Mouse (Mus musculus): ENCODE results near the gene C1qtnf6. TPM values are rescaled to one million over a fixed set of nuclear protein-coding genes. Genes with fewer than 3 reads are reported as not detected.

Gene C1qtnf6
- polyA plus RNA-seq, 1 experiment from 2014 or later: 9.9 TPM

- H3K4me1 ChIP-seq (replicated peaks): peaks cover 3% of the 10 kb centered on the region; the same call in 1 of the 2 replicates
- 49% methylated on average over 9 of the region's 9 CpGs for WGBS
- no peak overlapping the region for H3K4me3 ChIP-seq
- no peak overlapping the region for H3K27ac ChIP-seq
- H3K9me3 ChIP-seq: no peaks in the 10 kb centered on the region
- no peaks in the 10 kb centered on the region for H3K36me3 ChIP-seq
- peaks cover 15% of the 10 kb centered on the region for H3K27me3 ChIP-seq (ENCODE audit: insufficient read depth, poor library complexity, severe bottlenecking)
- DNase-seq (ENCODE audit: low spot score): no peak
Measured at GRCm38 (mm10) chr15:78481448-78482000, 49.7 kb downstream of the C1qtnf6 start.

- no peak for DNase-seq (ENCODE audit: low spot score)
- Histone ChIP-seq H3K9me3 (no peaks in the 10 kb centered on the region), H3K4me3 (no peak overlapping the region), H3K36me3 (no peaks in the 10 kb centered on the region), H3K27me3 (ENCODE audit: insufficient read depth, poor library complexity, severe bottlenecking) (0 out of 2 replicates have a peak, but pooled peaks cover 13% of the 10 kb centered on the region), H3K27ac (no peak overlapping the region), H3K4me1 (replicated peaks) (peaks cover 3% of the 10 kb centered on the region; the same call in 1 of the 2 replicates)
- WGBS: 77% methylated on average over 2 of the region's 2 CpGs
Measured at GRCm38 (mm10) chr15:78480991-78481390, 50.2 kb downstream of the C1qtnf6 start.

DNA sequence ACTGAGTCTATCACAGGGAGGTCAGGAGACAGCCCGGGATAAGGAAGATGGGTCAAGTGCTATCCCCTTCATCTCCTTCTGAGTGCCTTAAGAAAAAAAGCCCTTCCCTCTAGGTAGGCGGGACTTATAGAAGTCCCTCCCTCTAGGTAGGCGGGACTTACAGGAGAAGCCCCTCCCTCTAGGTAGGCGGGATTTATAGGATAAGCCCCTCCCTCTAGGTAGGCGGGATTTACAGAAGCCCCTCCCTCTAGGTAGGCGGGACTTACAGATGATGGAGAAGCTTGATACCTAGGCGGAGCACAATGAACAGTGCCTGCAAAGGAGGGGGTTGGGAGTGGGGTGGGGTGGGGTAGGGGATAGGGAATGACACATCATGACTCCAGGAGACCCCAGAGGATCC lies 51.1 kb downstream of the C1qtnf6 start:
- Histone ChIP-seq H3K27ac (no peak overlapping the region), H3K9me3 (no peaks in the 10 kb centered on the region), H3K4me3 (no peak overlapping the region), H3K4me1 (replicated peaks) (peaks cover 3% of the 10 kb centered on the region; the same call in 1 of the 2 replicates), H3K36me3 (no peaks in the 10 kb centered on the region), H3K27me3 (ENCODE audit: insufficient read depth, poor library complexity, severe bottlenecking) (0 out of 2 replicates have a peak, but pooled peaks cover 19% of the 10 kb centered on the region)
- no peak for DNase-seq (ENCODE audit: low spot score)
- WGBS: 67% methylated on average over 7 of the region's 7 CpGs

- H3K9me3 ChIP-seq: no peaks in the 10 kb centered on the region
- no peak for DNase-seq (ENCODE audit: low spot score)
- H3K4me1 ChIP-seq (replicated peaks): peaks cover 3% of the 10 kb centered on the region; the same call in 1 of the 2 replicates
- 0 out of 2 replicates have a peak, but pooled peaks cover 19% of the 10 kb centered on the region for H3K27me3 ChIP-seq (ENCODE audit: insufficient read depth, poor library complexity, severe bottlenecking)
- no peaks in the 10 kb centered on the region for H3K36me3 ChIP-seq
- no peak overlapping the region for H3K27ac ChIP-seq
- WGBS: 84% methylated on average over 5 of the region's 5 CpGs
- no peak overlapping the region for H3K4me3 ChIP-seq
Measured at GRCm38 (mm10) chr15:78479470-78479869, 51.7 kb downstream of the C1qtnf6 start.

DNA sequence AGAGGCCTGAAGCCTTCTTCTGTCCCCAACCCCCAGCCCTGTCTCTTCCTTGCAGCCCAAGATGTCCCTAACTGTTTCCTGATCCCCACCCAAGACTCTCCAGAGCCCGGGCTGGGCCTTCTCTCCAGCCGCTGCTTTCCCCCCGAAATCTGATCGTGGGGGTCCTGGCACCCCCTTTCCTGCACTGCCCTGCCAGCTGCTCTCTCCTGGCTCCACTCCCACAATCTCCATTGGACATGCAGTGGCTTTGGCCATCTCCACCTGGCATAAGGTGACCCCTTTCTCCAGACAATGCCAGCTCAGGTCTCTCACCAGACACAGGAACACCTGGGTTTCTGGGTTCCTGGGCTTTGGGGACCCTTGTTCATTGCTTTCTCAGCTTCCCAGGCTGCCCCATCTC lies 53.1 kb downstream of the C1qtnf6 start:
- H3K9me3 ChIP-seq: no peaks in the 10 kb centered on the region
- 89% methylated on average over 4 of the region's 4 CpGs for WGBS
- H3K27ac ChIP-seq: no peak overlapping the region
- no peak overlapping the region for H3K4me3 ChIP-seq
- peaks cover 3% of the 10 kb centered on the region; the same call in 1 of the 2 replicates for H3K4me1 ChIP-seq (replicated peaks)
- H3K36me3 ChIP-seq: no peaks in the 10 kb centered on the region
- DNase-seq (ENCODE audit: low spot score): no peak
- H3K27me3 ChIP-seq (ENCODE audit: insufficient read depth, poor library complexity, severe bottlenecking): 0 out of 2 replicates have a peak, but pooled peaks cover 13% of the 10 kb centered on the region

GRCm38 (mm10) chr15:78476878-78477277 lies 54.3 kb downstream of the C1qtnf6 start:
- 0 out of 2 replicates have a peak, but pooled peaks cover 12% of the 10 kb centered on the region for H3K27me3 ChIP-seq (ENCODE audit: insufficient read depth, poor library complexity, severe bottlenecking)
- H3K36me3 ChIP-seq: no peaks in the 10 kb centered on the region
- no peak overlapping the region for H3K4me3 ChIP-seq
- H3K27ac ChIP-seq: no peak overlapping the region
- no peaks in the 10 kb centered on the region for H3K9me3 ChIP-seq
- no peak for DNase-seq (ENCODE audit: low spot score)
- peaks cover 8% of the 10 kb centered on the region; the same call in 1 of the 2 replicates for H3K4me1 ChIP-seq (replicated peaks)
- WGBS: 72% methylated on average over 1 of the region's 1 CpGs

GRCm38 (mm10) chr15:78475604-78476031 lies 55.6 kb downstream of the C1qtnf6 start:
- 68% methylated on average over 3 of the region's 3 CpGs for WGBS
- Histone ChIP-seq H3K27ac (no peak overlapping the region), H3K4me1 (replicated peaks) (peaks cover 12% of the 10 kb centered on the region; the same call in 1 of the 2 replicates), H3K4me3 (no peak overlapping the region), H3K27me3 (ENCODE audit: insufficient read depth, poor library complexity, severe bottlenecking) (0 out of 2 replicates have a peak, but pooled peaks cover 6% of the 10 kb centered on the region), H3K9me3 (no peaks in the 10 kb centered on the region), H3K36me3 (no peaks in the 10 kb centered on the region)
- DNase-seq (ENCODE audit: low spot score): no peak

DNA sequence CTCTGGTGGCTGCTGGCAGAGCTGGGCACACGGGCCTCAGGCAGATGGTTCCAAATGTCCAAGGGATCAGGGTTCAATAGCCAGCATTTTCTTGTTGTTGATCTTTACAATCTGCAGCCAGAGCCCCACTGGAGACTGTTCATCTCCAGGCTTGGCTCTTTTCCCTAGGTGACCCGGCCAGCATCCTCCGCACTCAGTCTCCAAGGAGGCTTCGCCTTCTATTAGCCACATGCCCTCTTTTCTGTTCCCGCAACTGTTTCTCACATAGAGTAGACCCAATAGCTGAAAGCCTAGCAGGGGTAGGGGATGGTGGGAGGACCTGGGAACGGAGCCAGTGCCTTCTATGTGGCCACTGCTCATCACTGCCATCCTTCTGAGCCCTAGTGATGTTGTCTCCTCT lies 57.8 kb downstream of the C1qtnf6 start:
- H3K4me3 ChIP-seq: no peak overlapping the region
- H3K27ac ChIP-seq: no peak overlapping the region
- H3K9me3 ChIP-seq: no peaks in the 10 kb centered on the region
- H3K36me3 ChIP-seq: no peaks in the 10 kb centered on the region
- DNase-seq (ENCODE audit: low spot score): no peak
- peaks cover 6% of the 10 kb centered on the region; the same call in 1 of the 2 replicates for H3K27me3 ChIP-seq (ENCODE audit: insufficient read depth, poor library complexity, severe bottlenecking)
- peaks cover 17% of the 10 kb centered on the region; the same call in 1 of the 2 replicates for H3K4me1 ChIP-seq (replicated peaks)
- 88% methylated on average over 6 of the region's 6 CpGs for WGBS

Other genes starting within 250 kb of the C1qtnf6 start
- 0.39 and 0.60 TPM in 2 replicates for gene Csf2rb2, start 225.7 kb downstream of the C1qtnf6 start, polyA plus RNA-seq (2016; fragmentation: Nextera tagmentation; extraction: Ambion mirVana)
- 2.3 and 3.8 TPM in 2 replicates for gene Csf2rb, start 205.7 kb downstream of the C1qtnf6 start, polyA plus RNA-seq (2016; fragmentation: Nextera tagmentation; extraction: Ambion mirVana)
- not detected in 2 replicates for gene Tex33, start 135.5 kb downstream of the C1qtnf6 start, polyA plus RNA-seq (2016; fragmentation: Nextera tagmentation; extraction: Ambion mirVana)
- gene Tst, start 125.5 kb downstream of the C1qtnf6 start, polyA plus RNA-seq (2016; fragmentation: Nextera tagmentation; extraction: Ambion mirVana): 7.7 and 10.9 TPM in 2 replicates
- gene Mpst, start 125.0 kb downstream of the C1qtnf6 start, polyA plus RNA-seq (2016; fragmentation: Nextera tagmentation; extraction: Ambion mirVana): 1.4 and 1.5 TPM in 2 replicates
- gene Kctd17, start 102.9 kb downstream of the C1qtnf6 start, polyA plus RNA-seq (2016; fragmentation: Nextera tagmentation; extraction: Ambion mirVana): 66.4 and 73.5 TPM in 2 replicates
- not detected in 2 replicates for gene Tmprss6, start 62.8 kb downstream of the C1qtnf6 start, polyA plus RNA-seq (2016; fragmentation: Nextera tagmentation; extraction: Ambion mirVana)
- not detected in 2 replicates for gene Il2rb, start 36.1 kb downstream of the C1qtnf6 start, polyA plus RNA-seq (2016; fragmentation: Nextera tagmentation; extraction: Ambion mirVana)
- 0.04 and 0.22 TPM in 2 replicates for gene Sstr3, start 13.3 kb upstream of the C1qtnf6 start, polyA plus RNA-seq (2016; fragmentation: Nextera tagmentation; extraction: Ambion mirVana)
- gene Rac2, start 41.4 kb upstream of the C1qtnf6 start, polyA plus RNA-seq (2016; fragmentation: Nextera tagmentation; extraction: Ambion mirVana): 7.8 and 8.1 TPM in 2 replicates
- 4.9 and 8.1 TPM in 2 replicates for gene Cyth4, start 65.6 kb upstream of the C1qtnf6 start, polyA plus RNA-seq (2016; fragmentation: Nextera tagmentation; extraction: Ambion mirVana)
- gene Elfn2, start 187.4 kb upstream of the C1qtnf6 start, polyA plus RNA-seq (2016; fragmentation: Nextera tagmentation; extraction: Ambion mirVana): 0.24 and 0.39 TPM in 2 replicates
- 71.6 and 79.0 TPM in 2 replicates for gene Mfng, start 242.1 kb upstream of the C1qtnf6 start, polyA plus RNA-seq (2016; fragmentation: Nextera tagmentation; extraction: Ambion mirVana)

Measured in hindbrain, embryonic 10.5 days (tissue).